Mouse (Mus musculus) forebrain, embryonic 14.5 days (tissue): ENCODE measurements at regions not wholly inside any gene's neighbourhood (a gene's known extent, or its start where the extent isn't known, plus 50 kb on each side); places are given as distances from the start of the nearest gene placed in this dataset.
A peak's percentile ranks its signal among the peaks of the same experiment; 100 is the strongest.

Experiments used
- ATAC-seq: fragments of 200-750 bp; cut with Nextera tagmentation; 2 replicates; pipeline ENCODE4 v1.8.0; 2017; ENCODE audit warnings: mild to moderate bottlenecking, moderate library complexity
- DNase-seq: peaks from one replicate; pipeline ENCODE4 v3.0.0-alpha.2; 2015; ENCODE audit warnings: low spot score
- H3K27ac ChIP-seq: fragments of 300-500 bp; sonication (generic); 2 replicates; pipeline ENCODE4 v1.5.1; 2014; ENCODE audit warnings: low read depth, mild to moderate bottlenecking, control low read depth, low read length, moderate library complexity
- H3K27me3 ChIP-seq: fragments of 300-500 bp; sonication (generic); replicated peaks from 2 replicates; pipeline ENCODE4 v1.6.1; 2014; ENCODE audit warnings: low read length, control low read depth, mixed read lengths; ENCODE audit not compliant: control insufficient read depth, insufficient read depth
- H3K36me3 ChIP-seq: fragments of 300-500 bp; sonication (generic); 2 replicates; pipeline ENCODE4 v1.6.1; 2014; ENCODE audit warnings: low read length, control low read depth; ENCODE audit not compliant: control insufficient read depth, insufficient read depth
- H3K4me1 ChIP-seq: fragments of 300-500 bp; sonication (generic); 2 replicates; pipeline ENCODE4 v1.6.1; 2014; ENCODE audit warnings: antibody characterized with exemption, low read length, control low read depth; ENCODE audit not compliant: control insufficient read depth, insufficient read depth
- H3K4me2 ChIP-seq: fragments of 300-500 bp; sonication (generic); 2 replicates; pipeline ENCODE4 v1.6.1; 2014; ENCODE audit warnings: mild to moderate bottlenecking, control low read depth, low read length
- H3K4me3 ChIP-seq: fragments of 300-500 bp; sonication (generic); 2 replicates; pipeline ENCODE4 v1.5.1; 2014; ENCODE audit warnings: low read depth, low read length, control low read depth
- H3K9ac ChIP-seq: fragments of 300-500 bp; sonication (generic); 2 replicates; pipeline ENCODE4 v1.6.1; 2014; ENCODE audit warnings: mild to moderate bottlenecking, low read length, control low read depth, moderate library complexity
- H3K9me3 ChIP-seq: fragments of 300-500 bp; sonication (generic); replicated peaks from 2 replicates; pipeline ENCODE4 v1.6.1; 2016; ENCODE audit warnings: low read length, control low read depth, mixed read lengths; ENCODE audit not compliant: control insufficient read depth
- WGBS: fragments of 180-500 bp; shearing (Covaris S2); extraction: QIAGEN DNeasy Blood & Tissue Kit; methylation state at CpG from one replicate; pipeline ENCODE4 v1.1.7; 2014; 5-methylcytosine and 5-hydroxymethylcytosine counted together

GRCm38 (mm10) chr3:50900566-50900965 lies 323.7 kb upstream of the Noct start:
- no peak overlapping the region for H3K27ac ChIP-seq
- no peak for DNase-seq
- no peaks in the 10 kb centered on the region for H3K27me3 ChIP-seq
- ATAC-seq: no peak
- H3K4me2 ChIP-seq: no peak overlapping the region
- H3K9ac ChIP-seq: no peak overlapping the region
- H3K9me3 ChIP-seq: no peaks in the 10 kb centered on the region
- no peaks in the 10 kb centered on the region for H3K36me3 ChIP-seq
- H3K4me3 ChIP-seq: no peak overlapping the region
- WGBS: 89% methylated on average over 9 of the region's 9 CpGs
- peaks cover 3% of the 10 kb centered on the region for H3K4me1 ChIP-seq

- Histone ChIP-seq H3K27ac (no peak overlapping the region), H3K4me3 (no peak overlapping the region), H3K27me3 (no peaks in the 10 kb centered on the region), H3K36me3 (no peaks in the 10 kb centered on the region), H3K9me3 (no peaks in the 10 kb centered on the region), H3K4me2 (no peak overlapping the region), H3K4me1 (peaks cover 4% of the 10 kb centered on the region), H3K9ac (no peak overlapping the region)
- DNase-seq (no peak), ATAC-seq (no peak)
- WGBS: 92% methylated on average over 10 of the region's 10 CpGs
Observed at GRCm38 (mm10) chr3:50901321-50901720, 322.9 kb upstream of the Noct start.

- peaks cover 7% of the 10 kb centered on the region for H3K4me1 ChIP-seq
- WGBS: 48% methylated on average over 7 of the region's 7 CpGs
- ATAC-seq (no peak), DNase-seq (peak; percentile 72)
- no peak overlapping the region for H3K4me3 ChIP-seq
- H3K27ac ChIP-seq: no peak overlapping the region
- no peaks in the 10 kb centered on the region for H3K9me3 ChIP-seq
- H3K27me3 ChIP-seq: no peaks in the 10 kb centered on the region
- no peaks in the 10 kb centered on the region for H3K36me3 ChIP-seq
- no peak overlapping the region for H3K4me2 ChIP-seq
- H3K9ac ChIP-seq: no peak overlapping the region
Observed at GRCm38 (mm10) chr3:50902933-50903332, 321.3 kb upstream of the Noct start.

GRCm38 (mm10) chr3:50904716-50905116 lies 319.5 kb upstream of the Noct start:
- peak; percentile 16 for DNase-seq
- no peak overlapping the region for H3K27ac ChIP-seq
- no peak overlapping the region for H3K4me2 ChIP-seq
- ATAC-seq: no peak
- H3K4me3 ChIP-seq: no peak overlapping the region
- no peaks in the 10 kb centered on the region for H3K36me3 ChIP-seq
- H3K9ac ChIP-seq: no peak overlapping the region
- H3K27me3 ChIP-seq: no peaks in the 10 kb centered on the region
- WGBS: 14% methylated on average over 7 of the region's 7 CpGs
- no peaks in the 10 kb centered on the region for H3K9me3 ChIP-seq
- peaks cover 7% of the 10 kb centered on the region for H3K4me1 ChIP-seq

- peak; percentile 4 for ATAC-seq
- H3K9ac ChIP-seq: peak overlapping the region; percentile 35; the same call in 1 of the 2 replicates
- peak overlapping the region; percentile 14 for H3K4me3 ChIP-seq
Observed at GRCm38 (mm10) chr3:50905274-50905992, 318.8 kb upstream of the Noct start.

GRCm38 (mm10) chr3:50905993-50906831 lies 318.0 kb upstream of the Noct start:
- Histone ChIP-seq H3K27ac (peak overlapping the region; percentile 58), H3K4me1 (peaks cover 7% of the 10 kb centered on the region), H3K9ac (peak overlapping the region; percentile 42), H3K27me3 (no peaks in the 10 kb centered on the region), H3K4me2 (peak overlapping the region; percentile 45), H3K36me3 (no peaks in the 10 kb centered on the region), H3K9me3 (no peaks in the 10 kb centered on the region), H3K4me3 (peak overlapping the region; percentile 17)
- WGBS: 11% methylated on average over 32 of the region's 32 CpGs
- DNase-seq (peak; percentile 94), ATAC-seq (peak; percentile 81)

More at GRCm38 (mm10) chr3:50905274-50905992, 318.8 kb upstream of the Noct start:
- Histone ChIP-seq H3K9me3 (no peaks in the 10 kb centered on the region), H3K27ac (peak overlapping the region; percentile 48; the same call in 1 of the 2 replicates), H3K36me3 (no peaks in the 10 kb centered on the region), H3K4me1 (peaks cover 7% of the 10 kb centered on the region), H3K4me2 (peak overlapping the region; percentile 45), H3K27me3 (no peaks in the 10 kb centered on the region)
- WGBS: 12% methylated on average over 16 of the region's 16 CpGs
- peak; percentile 34 for DNase-seq

- H3K4me2 ChIP-seq: no peak overlapping the region
- no peaks in the 10 kb centered on the region for H3K9me3 ChIP-seq
- H3K27me3 ChIP-seq: no peaks in the 10 kb centered on the region
- H3K4me3 ChIP-seq: no peak overlapping the region
- ATAC-seq (peak; percentile 53; the same call in 1 of the 2 replicates), DNase-seq (no peak)
- H3K4me1 ChIP-seq: peaks cover 4% of the 10 kb centered on the region
- H3K27ac ChIP-seq: no peak overlapping the region
- H3K9ac ChIP-seq: no peak overlapping the region
- WGBS: 65% methylated on average over 5 of the region's 5 CpGs
- no peaks in the 10 kb centered on the region for H3K36me3 ChIP-seq
Observed at GRCm38 (mm10) chr3:50912980-50913518, 311.2 kb upstream of the Noct start.

GRCm38 (mm10) chr3:50914866-50915365 lies 309.3 kb upstream of the Noct start:
- Histone ChIP-seq H3K9me3 (no peaks in the 10 kb centered on the region), H3K36me3 (no peaks in the 10 kb centered on the region), H3K4me2 (no peak overlapping the region), H3K27ac (no peak overlapping the region), H3K4me3 (no peak overlapping the region), H3K9ac (no peak overlapping the region), H3K4me1 (peaks cover 4% of the 10 kb centered on the region), H3K27me3 (no peaks in the 10 kb centered on the region)
- DNase-seq: no peak
- WGBS: 67% methylated on average over 14 of the region's 14 CpGs
- ATAC-seq: no peak
